Mouse (Mus musculus) forebrain, embryonic 11.5 days (tissue): ENCODE measurements around the gene Ubald2. TPM values are rescaled to one million over a fixed set of nuclear protein-coding genes. Genes with fewer than 3 reads are reported as not detected.

Source experiments
- ATAC-seq: fragments of 200-750 bp; cut with Nextera tagmentation; replicated peaks from 2 replicates; pipeline ENCODE4 v1.8.0; 2017; ENCODE audit warnings: moderate TSS enrichment; ENCODE audit not compliant: low FRiP score
- DNase-seq: peaks from one replicate; pipeline ENCODE4 v3.0.0-alpha.2; 2017; ENCODE audit warnings: low spot score
- H3K27ac ChIP-seq: fragments of 300-500 bp; sonication (generic); 2 replicates; pipeline ENCODE4 v1.5.1; 2014; ENCODE audit warnings: low read depth, low read length
- H3K27me3 ChIP-seq: fragments of 300-500 bp; sonication (generic); 2 replicates; pipeline ENCODE4 v1.6.1; 2014; ENCODE audit warnings: mild to moderate bottlenecking, low read length, mixed read lengths; ENCODE audit not compliant: control insufficient read depth, insufficient read depth
- H3K36me3 ChIP-seq: fragments of 300-500 bp; sonication (generic); 2 replicates; pipeline ENCODE4 v1.6.1; 2014; ENCODE audit warnings: mild to moderate bottlenecking, low read length, moderate library complexity, mixed read lengths; ENCODE audit not compliant: control insufficient read depth, insufficient read depth
- H3K4me1 ChIP-seq: fragments of 300-500 bp; sonication (generic); replicated peaks from 2 replicates; pipeline ENCODE4 v1.6.1; 2014; ENCODE audit warnings: low read length, mixed read lengths; ENCODE audit not compliant: control insufficient read depth, insufficient read depth
- H3K4me2 ChIP-seq: fragments of 300-500 bp; sonication (generic); 2 replicates; pipeline ENCODE4 v1.6.1; 2014; ENCODE audit warnings: low read depth, mild to moderate bottlenecking, low read length, moderate library complexity, mixed read lengths; ENCODE audit not compliant: severe bottlenecking
- H3K4me3 ChIP-seq: fragments of 300-500 bp; sonication (generic); 2 replicates; pipeline ENCODE4 v1.5.1; 2014; ENCODE audit warnings: low read depth, low read length
- H3K9ac ChIP-seq: fragments of 300-500 bp; sonication (generic); 2 replicates; pipeline ENCODE4 v1.6.1; 2014; ENCODE audit warnings: low read length
- H3K9me3 ChIP-seq: fragments of 300-500 bp; sonication (generic); 2 replicates; pipeline ENCODE4 v1.6.1; 2016; ENCODE audit warnings: low read length, mixed read lengths; ENCODE audit not compliant: control insufficient read depth
- WGBS: fragments of 180-500 bp; shearing (Covaris S2); extraction: QIAGEN DNeasy Blood & Tissue Kit; methylation state at CpG from one replicate; pipeline ENCODE4 v1.1.7; 2014; 5-methylcytosine and 5-hydroxymethylcytosine counted together
- polyA plus RNA-seq: library from polyadenylated mRNA; unstranded; fragments of >200 nt; fragmentation: Nextera tagmentation; extraction: Ambion mirVana; gene quantifications from 2 replicates; pipeline ENCODE4 v1.2.1, GENCODE M21; 2014

The Ubald2 gene
- polyA plus RNA-seq, 1 experiment from 2014 or later = 80.2 TPM

DNA sequence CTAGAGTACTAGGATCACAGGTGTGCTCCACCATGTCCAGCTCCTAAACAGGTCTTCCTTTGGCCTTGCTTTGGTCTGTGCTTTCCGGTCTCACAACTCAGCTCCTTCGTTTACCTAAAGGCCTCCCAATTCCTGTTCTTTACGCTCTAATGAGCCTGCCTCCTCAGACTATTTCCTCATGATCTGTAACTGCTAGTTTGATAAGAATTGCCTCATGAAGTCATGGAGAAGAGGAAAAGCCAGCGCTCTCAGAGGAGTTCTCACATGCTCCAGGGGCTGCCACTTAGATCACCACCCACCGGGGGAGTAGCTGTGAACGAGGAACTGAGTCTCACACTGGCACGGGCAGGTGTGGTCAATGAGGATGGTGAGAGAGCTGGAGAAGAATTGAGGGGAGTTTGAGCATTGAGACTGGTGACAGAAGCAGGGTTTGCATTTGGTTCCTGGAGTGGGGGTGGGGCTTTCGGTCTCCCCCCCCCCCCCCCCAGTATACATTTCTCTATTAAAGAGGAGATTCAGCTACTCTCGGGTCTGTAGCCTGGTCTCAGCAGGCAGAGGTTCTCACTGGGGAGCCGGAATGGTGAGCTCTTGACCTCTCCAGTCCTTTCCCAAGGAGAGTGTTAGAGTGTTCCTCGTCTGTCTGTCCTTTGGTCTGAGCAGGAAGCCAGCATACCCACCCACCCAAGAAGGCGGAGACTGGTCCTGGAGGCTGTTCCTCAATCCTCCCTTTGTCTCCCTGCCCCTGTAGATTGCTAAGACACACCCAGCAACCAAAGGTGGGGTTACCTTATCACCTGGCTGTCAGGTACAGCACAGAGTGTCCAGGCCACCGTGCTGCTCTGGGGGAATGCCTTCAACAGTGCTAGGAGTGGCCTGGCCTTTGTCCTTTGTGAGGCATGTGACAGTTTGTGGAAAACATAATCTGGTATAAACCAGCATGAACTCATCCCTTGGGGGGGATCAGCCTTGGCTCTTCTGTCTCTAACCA lies 4.7 kb upstream of the Ubald2 start:
- no peaks in the 10 kb centered on the region for H3K36me3 ChIP-seq
- DNase-seq (no peak), ATAC-seq (no peak)
- no peak overlapping the region for H3K27ac ChIP-seq
- H3K9me3 ChIP-seq = no peaks in the 10 kb centered on the region
- no peak overlapping the region for H3K4me2 ChIP-seq
- H3K9ac ChIP-seq = no peak overlapping the region
- no peak overlapping the region for H3K4me3 ChIP-seq
- 59% methylated on average over 13 of the region's 13 CpGs for WGBS
- peaks cover 3% of the 10 kb centered on the region; the same call in 1 of the 2 replicates for H3K27me3 ChIP-seq
- no peaks in the 10 kb centered on the region for H3K4me1 ChIP-seq

DNA sequence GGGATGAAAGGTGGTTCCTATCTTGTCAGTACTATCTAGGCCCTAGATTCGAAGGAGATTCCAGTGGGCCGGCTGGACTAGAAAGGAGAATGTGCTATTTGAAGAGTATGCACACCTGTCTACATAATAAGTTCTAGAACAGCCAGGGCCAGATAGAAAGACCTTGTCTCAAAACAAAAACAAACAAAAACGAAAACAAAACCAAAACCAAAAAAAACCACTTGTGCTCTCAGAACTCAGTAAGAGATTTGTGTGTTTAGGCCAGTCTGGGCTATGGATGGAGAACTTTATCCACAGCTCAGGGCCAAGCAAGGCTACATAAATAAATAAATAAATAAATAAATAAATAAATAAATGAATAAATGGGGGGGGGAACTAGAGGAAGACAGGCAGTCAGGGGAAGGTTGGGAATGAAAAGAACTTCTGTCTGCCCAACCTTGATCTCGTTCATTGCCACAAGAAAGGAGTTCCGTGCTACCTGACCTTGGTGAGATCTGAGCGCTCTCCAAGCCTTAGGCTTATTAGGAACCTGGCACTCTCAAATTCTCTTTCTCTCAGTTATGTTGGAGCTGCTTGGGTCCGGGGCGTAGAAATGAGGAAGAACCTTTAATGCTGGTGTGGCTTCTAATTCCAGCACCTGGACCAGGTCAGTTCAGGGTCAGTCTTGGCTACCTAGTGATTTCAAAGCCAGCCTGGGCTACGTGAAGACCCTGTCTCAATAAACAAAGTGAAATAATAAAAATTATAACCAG lies 3.9 kb upstream of the Ubald2 start:
- DNase-seq = no peak
- no peaks in the 10 kb centered on the region for H3K9me3 ChIP-seq
- no peaks in the 10 kb centered on the region for H3K36me3 ChIP-seq
- 89% methylated on average over 9 of the region's 9 CpGs for WGBS
- H3K9ac ChIP-seq = no peak overlapping the region
- peaks cover 3% of the 10 kb centered on the region; the same call in 1 of the 2 replicates for H3K27me3 ChIP-seq
- H3K27ac ChIP-seq = no peak overlapping the region
- no peak overlapping the region for H3K4me2 ChIP-seq
- H3K4me1 ChIP-seq = no peaks in the 10 kb centered on the region
- no peak overlapping the region for H3K4me3 ChIP-seq
- no peak for ATAC-seq

DNA sequence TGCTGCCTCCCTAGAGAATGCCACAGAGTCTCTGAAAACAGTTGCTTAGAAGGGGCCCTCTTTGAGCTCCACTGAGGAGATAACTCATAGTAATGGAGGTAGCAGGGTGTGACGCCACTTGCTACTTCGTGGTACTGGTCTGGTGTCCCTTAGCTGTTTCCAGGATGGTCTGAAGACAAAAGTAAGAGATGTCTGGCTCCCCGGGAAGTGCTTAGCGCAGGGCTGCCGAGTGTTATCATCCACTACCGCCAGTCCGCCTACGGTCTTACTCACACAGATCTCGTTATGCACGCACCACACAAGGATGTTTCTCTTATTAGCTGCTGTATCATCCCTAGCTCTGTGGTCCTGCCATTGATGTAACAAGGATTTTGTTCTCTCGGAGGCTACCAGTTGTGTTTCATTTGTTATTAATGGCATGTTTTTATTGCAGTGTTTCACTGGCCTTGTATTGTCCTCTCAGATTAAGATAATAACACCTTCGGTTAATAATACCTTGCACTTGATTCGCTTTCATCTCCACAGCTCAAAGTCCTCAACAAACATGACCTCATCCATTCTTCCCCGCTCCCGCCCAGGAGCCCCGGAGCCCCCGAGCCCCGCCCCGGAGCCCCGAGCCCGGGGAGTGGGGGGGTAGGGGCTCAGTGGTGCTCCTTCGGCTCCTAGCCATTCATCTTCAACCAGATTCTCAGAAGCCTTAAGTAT lies 3.0 kb upstream of the Ubald2 start:
- Histone ChIP-seq H3K36me3 (no peaks in the 10 kb centered on the region), H3K4me1 (peaks cover 2% of the 10 kb centered on the region; the same call in 1 of the 2 replicates), H3K9me3 (no peaks in the 10 kb centered on the region), H3K9ac (no peak overlapping the region), H3K27ac (no peak overlapping the region), H3K4me2 (no peak overlapping the region; the same call in 1 of the 2 replicates), H3K4me3 (no peak overlapping the region), H3K27me3 (peaks cover 3% of the 10 kb centered on the region; the same call in 1 of the 2 replicates)
- DNase-seq = no peak
- ATAC-seq = no peak
- WGBS = 35% methylated on average over 22 of the region's 22 CpGs

DNA sequence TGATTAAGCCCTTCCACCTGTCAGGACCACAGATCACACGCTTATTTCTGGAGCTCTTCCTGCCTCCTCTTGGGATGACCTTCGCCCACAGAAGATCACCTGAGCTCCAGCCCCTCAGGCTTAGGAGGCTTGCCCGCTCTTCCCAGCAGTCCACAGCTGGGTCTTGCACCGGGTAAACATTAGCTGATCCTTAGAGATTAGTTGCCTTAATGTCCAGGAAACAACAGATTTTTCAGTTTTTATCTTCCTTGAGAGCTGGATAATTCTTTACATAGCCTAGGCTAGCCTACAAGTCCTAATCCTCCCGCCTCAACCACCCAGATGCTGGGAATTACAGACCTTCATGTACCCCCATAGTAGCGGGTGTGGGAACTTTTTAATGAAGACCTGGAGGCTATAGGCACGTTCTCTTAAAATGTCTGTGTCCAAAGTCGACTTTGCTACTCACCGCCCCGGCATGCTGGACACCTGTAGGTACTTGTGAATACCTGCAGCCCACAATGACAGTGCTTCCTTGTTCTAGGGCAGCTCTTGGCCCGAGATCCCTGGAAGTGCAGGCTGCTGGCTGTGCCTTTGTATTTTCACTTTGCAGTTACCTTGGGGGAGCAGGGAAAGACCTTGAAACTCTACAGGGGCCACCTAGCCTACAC lies 2.3 kb upstream of the Ubald2 start:
- Histone ChIP-seq H3K4me2 (no peak overlapping the region; the same call in 1 of the 2 replicates), H3K4me3 (no peak overlapping the region), H3K27me3 (peaks cover 3% of the 10 kb centered on the region; the same call in 1 of the 2 replicates), H3K4me1 (peaks cover 2% of the 10 kb centered on the region; the same call in 1 of the 2 replicates), H3K36me3 (no peaks in the 10 kb centered on the region), H3K9ac (no peak overlapping the region), H3K27ac (no peak overlapping the region), H3K9me3 (no peaks in the 10 kb centered on the region)
- 52% methylated on average over 11 of the region's 11 CpGs for WGBS
- no peak for DNase-seq
- ATAC-seq = no peak

DNA sequence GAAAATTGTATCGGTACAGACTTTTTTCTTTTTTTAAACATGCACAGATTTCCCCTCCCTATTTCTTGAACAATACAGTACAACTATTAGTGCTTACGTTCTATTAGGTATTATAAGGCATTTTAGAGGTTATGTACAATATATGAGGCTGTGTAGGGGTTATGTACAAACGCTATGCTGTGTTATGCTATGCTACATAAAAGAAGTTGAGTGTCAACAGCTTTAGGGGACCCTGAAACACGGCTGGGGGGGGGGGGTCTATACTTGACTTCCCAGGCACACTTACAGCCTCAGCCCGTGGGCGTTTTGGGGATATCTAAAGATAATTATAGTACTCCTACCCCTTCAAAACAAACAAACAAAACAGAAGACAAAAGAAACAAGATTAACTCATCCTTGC lies 1.8 kb upstream of the Ubald2 start:
- no peak for DNase-seq
- H3K9ac ChIP-seq = no peak overlapping the region
- no peak overlapping the region for H3K27ac ChIP-seq
- H3K36me3 ChIP-seq = no peaks in the 10 kb centered on the region
- H3K9me3 ChIP-seq = no peaks in the 10 kb centered on the region
- 46% methylated on average over 6 of the region's 6 CpGs for WGBS
- H3K4me2 ChIP-seq = no peak overlapping the region
- ATAC-seq = no peak
- peaks cover 3% of the 10 kb centered on the region; the same call in 1 of the 2 replicates for H3K27me3 ChIP-seq
- peaks cover 7% of the 10 kb centered on the region; the same call in 1 of the 2 replicates for H3K4me1 ChIP-seq
- no peak overlapping the region for H3K4me3 ChIP-seq

DNA sequence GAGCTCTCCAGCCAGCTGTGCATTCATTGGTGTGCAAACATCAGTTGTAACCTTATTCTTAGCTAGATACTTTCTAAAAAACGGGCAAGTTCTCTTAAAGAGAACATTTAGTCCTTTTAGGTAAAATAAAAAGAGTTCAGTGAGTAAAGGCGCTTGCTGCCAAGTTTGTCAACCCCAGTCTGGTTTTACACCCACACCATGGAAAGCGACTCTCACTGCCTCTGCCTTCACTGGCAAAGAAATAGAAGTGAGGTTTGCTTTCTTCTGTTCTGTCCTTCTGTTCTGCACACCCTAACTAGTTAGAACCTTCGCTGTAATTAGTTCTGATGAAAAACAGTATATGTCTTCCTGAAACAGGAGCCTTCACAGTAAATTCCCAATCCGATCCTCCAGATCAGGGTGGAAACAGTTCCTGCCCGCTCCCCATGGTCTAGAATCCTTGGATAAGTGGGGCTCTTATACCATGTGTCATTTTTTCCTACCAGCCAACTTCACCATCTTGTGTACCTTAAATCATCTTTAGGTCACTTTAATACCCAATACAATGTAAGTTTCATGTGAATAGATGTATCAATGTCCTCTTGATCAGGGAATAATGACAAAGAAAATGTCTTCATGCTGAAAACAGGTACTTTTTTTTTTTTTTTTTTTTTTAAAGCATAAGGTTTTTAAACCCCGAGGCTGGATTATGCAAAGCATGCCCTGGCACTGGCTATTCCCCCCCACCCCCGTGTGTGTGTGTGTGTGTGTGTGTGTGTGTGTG lies 1.1 kb upstream of the Ubald2 start:
- H3K4me1 ChIP-seq = peaks cover 7% of the 10 kb centered on the region; the same call in 1 of the 2 replicates
- 60% methylated on average over 8 of the region's 8 CpGs for WGBS
- H3K4me2 ChIP-seq = no peak overlapping the region
- H3K27me3 ChIP-seq = peaks cover 3% of the 10 kb centered on the region; the same call in 1 of the 2 replicates
- no peak overlapping the region for H3K4me3 ChIP-seq
- H3K27ac ChIP-seq = no peak overlapping the region
- H3K9ac ChIP-seq = peak overlapping the region; percentile 1; the same call in 1 of the 2 replicates
- peaks cover 4% of the 10 kb centered on the region; the same call in 1 of the 2 replicates for H3K36me3 ChIP-seq
- no peak for ATAC-seq
- no peak for DNase-seq
- no peaks in the 10 kb centered on the region for H3K9me3 ChIP-seq

DNA sequence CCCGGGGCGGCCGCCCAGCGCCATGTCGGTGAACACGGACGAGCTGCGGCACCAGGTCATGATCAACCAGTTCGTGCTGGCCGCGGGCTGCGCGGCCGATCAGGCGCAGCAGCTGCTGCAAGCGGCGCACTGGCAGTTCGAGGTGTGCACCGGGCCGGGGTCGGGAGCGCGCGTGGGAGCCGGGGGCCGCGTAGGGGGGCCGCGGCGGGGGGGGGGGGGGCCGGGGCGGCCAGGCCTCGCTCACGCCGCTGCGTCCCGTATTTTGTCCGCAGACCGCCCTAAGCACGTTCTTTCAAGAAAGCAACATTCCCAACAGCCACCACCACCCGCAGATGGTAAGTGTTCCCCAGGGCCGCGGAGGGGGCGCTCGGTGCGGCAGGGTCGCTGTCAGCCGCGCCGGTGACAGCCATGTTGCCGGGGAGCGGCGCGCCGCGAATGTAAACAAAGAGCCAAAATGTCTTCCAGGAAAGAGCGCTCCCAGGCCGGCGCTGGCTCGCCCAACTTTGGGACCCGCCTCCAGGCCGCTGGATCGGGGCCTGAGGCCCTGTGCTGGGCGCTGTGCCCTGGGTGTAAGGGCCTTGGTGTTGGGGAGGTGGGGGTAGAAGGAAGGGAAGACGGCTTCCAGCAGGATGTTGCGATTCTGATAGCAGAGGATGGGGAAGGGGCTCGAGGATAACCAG lies 533 bp downstream of the Ubald2 start:
- Histone ChIP-seq H3K4me2 (peak overlapping the region; percentile 84), H3K36me3 (peaks cover 6% of the 10 kb centered on the region; the same call in 1 of the 2 replicates), H3K27ac (peak overlapping the region; percentile 84), H3K9ac (peak overlapping the region; percentile 96), H3K4me1 (peaks cover 7% of the 10 kb centered on the region; the same call in 1 of the 2 replicates), H3K4me3 (peak overlapping the region; percentile 93), H3K27me3 (peaks cover 3% of the 10 kb centered on the region; the same call in 1 of the 2 replicates), H3K9me3 (no peaks in the 10 kb centered on the region)
- peak; percentile 85 for DNase-seq
- ATAC-seq = peak; percentile 10; the same call in 1 of the 2 replicates
- WGBS = under 1% methylated on average over 40 of the region's 67 CpGs
